Mouse (Mus musculus): Measurements from ENCODE around the gene Fam102a. TPM values are rescaled to one million over a fixed set of nuclear protein-coding genes. Genes with fewer than 3 reads are reported as not detected.

The Fam102a gene
- total and polyA plus RNA-seq, 3 experiments = 1.3 to 7.8 (median 3.8) TPM

- Histone ChIP-seq H3K9me3 (replicated peaks; ENCODE audit: low read length) (no peaks in the 10 kb centered on the region), H3K4me3 (replicated peaks in 1 of 3; ENCODE audit: low read depth in 2 of 3, low read length in 2 of 3, poor library complexity in 1 of 3) (peak overlapping the region; percentile 85 to 88 (median 87)), H3K4me1 (ENCODE audit: control insufficient read depth in 1 of 2, insufficient read depth in 2 of 2) (peaks cover 11 to 43% of the 10 kb centered on the region in 2 experiments), H3K9ac (ENCODE audit: insufficient read depth, low read depth) (peak overlapping the region; percentile 88), H3K27me3 (replicated peaks) (no peaks in the 10 kb centered on the region), H3K27ac (ENCODE audit: insufficient read depth, low read depth) (peak overlapping the region; percentile 61), H3K36me3 (replicated peaks in 1 of 2; ENCODE audit: control insufficient read depth in 1 of 2, insufficient read depth in 1 of 2, low read length in 1 of 2) (peaks cover 0 to 16% of the 10 kb centered on the region in 2 experiments), H3K79me2 (replicated peaks; ENCODE audit: control insufficient read depth, extremely low read depth, insufficient read depth, poor library complexity, severe bottlenecking) (0 out of 2 replicates have a peak, but pooled peaks cover 2% of the 10 kb centered on the region), H3K4me2 (ENCODE audit: insufficient read depth, low read depth, poor library complexity, severe bottlenecking) (peak overlapping the region; percentile 85)
- in situ Hi-C loops (cut with MboI; ENCODE audit: low pct_ligation_motif_present, low pct_unique_long_range_greater_than_20kb, low sequenced_read_pairs) = no loop called here
- peak; percentile 83 for DNase-seq (ENCODE audit: extremely low read depth)
- TF ChIP-seq CTCF (conservative IDR thresholded peaks at IDR 0.05 in 1 of 2, IDR thresholded peaks at IDR 0.05 in 1 of 2; ENCODE audit: low read depth in 2 of 2, low read length in 2 of 2) (no peak), SIN3A (IDR thresholded peaks at IDR 0.05; ENCODE audit: low read length) (0 out of 2 replicates have a peak, but pooled peaks have one; percentile 19), MXI1 (IDR thresholded peaks at IDR 0.05; ENCODE audit: low read depth, low read length) (0 out of 2 replicates have a peak, but pooled peaks have one; percentile 32), RAD21 (IDR thresholded peaks at IDR 0.05; ENCODE audit: low read depth, low read length) (no peak), BHLHE40 (IDR thresholded peaks at IDR 0.05; ENCODE audit: low read depth, low read length) (peak; percentile 8; the same call in 1 of the 2 replicates), POLR2A (IDR thresholded peaks at IDR 0.05; ENCODE audit: low read depth, low read length) (peak; percentile 59), RCOR1 (conservative IDR thresholded peaks at IDR 0.05; ENCODE audit: low read depth, low read length) (no peak), NRF1 (IDR thresholded peaks at IDR 0.05; ENCODE audit: low read depth, low read length) (no peak), ETS1 (conservative IDR thresholded peaks at IDR 0.05; ENCODE audit: low read depth, low read length) (peak; percentile 34; the same call in 1 of the 2 replicates), TBP (conservative IDR thresholded peaks at IDR 0.05; ENCODE audit: low read depth, low read length) (0 out of 2 replicates have a peak, but pooled peaks have one; percentile 24)
- dilution Hi-C loops (cut with MboI; ENCODE audit: extremely low pct_ligation_motif_present, extremely low pct_unique_long_range_greater_than_20kb, low sequenced_read_pairs) = no loop called here
Observed at GRCm38 (mm10) chr2:32607262-32607947, 72.3 kb downstream of the Fam102a start.

GRCm38 (mm10) chr2:32608141-32608777 lies 73.1 kb downstream of the Fam102a start:
- in situ Hi-C loops (cut with MboI; ENCODE audit: low pct_ligation_motif_present, low pct_unique_long_range_greater_than_20kb, low sequenced_read_pairs) (no loop called here), dilution Hi-C loops (cut with MboI; ENCODE audit: extremely low pct_ligation_motif_present, extremely low pct_unique_long_range_greater_than_20kb, low sequenced_read_pairs) (no loop called here)
- H3K4me2 ChIP-seq (ENCODE audit: insufficient read depth, low read depth, poor library complexity, severe bottlenecking) = peak overlapping the region; percentile 85
- peaks cover 4 to 23% of the 10 kb centered on the region in 2 experiments for H3K36me3 ChIP-seq (replicated peaks in 1 of 2; ENCODE audit: control insufficient read depth in 1 of 2, insufficient read depth in 1 of 2, low read length in 1 of 2)
- peaks cover 11 to 39% of the 10 kb centered on the region in 2 experiments for H3K4me1 ChIP-seq (ENCODE audit: control insufficient read depth in 1 of 2, insufficient read depth in 2 of 2)
- H3K27ac ChIP-seq (ENCODE audit: insufficient read depth, low read depth) = peak overlapping the region; percentile 91
- 0 out of 2 replicates have a peak, but pooled peaks cover 2% of the 10 kb centered on the region for H3K79me2 ChIP-seq (replicated peaks; ENCODE audit: control insufficient read depth, extremely low read depth, insufficient read depth, poor library complexity, severe bottlenecking)
- peak; percentile 87 for DNase-seq (ENCODE audit: extremely low read depth)
- H3K9ac ChIP-seq (ENCODE audit: insufficient read depth, low read depth) = peak overlapping the region; percentile 66; the same call in 1 of the 2 replicates
- H3K4me3 ChIP-seq (replicated peaks in 1 of 3; ENCODE audit: low read depth in 2 of 3, low read length in 2 of 3, poor library complexity in 1 of 3) = peak overlapping the region; percentile 85 to 88 (median 87)
- no peaks in the 10 kb centered on the region for H3K27me3 ChIP-seq (replicated peaks)
- TF ChIP-seq UBTF (IDR thresholded peaks at IDR 0.05; ENCODE audit: low read depth, low read length) (no peak), ZC3H11A (IDR thresholded peaks at IDR 0.05; ENCODE audit: low read depth, low read length) (no peak), GABPA (IDR thresholded peaks at IDR 0.05; ENCODE audit: insufficient replicate concordance, low read depth, low read length) (no peak), E2F4 (IDR thresholded peaks at IDR 0.05; ENCODE audit: insufficient replicate concordance, low read depth, low read length) (peak; percentile 56; the same call in 1 of the 2 replicates), NELFE (IDR thresholded peaks at IDR 0.05; ENCODE audit: low read depth, low read length) (0 out of 2 replicates have a peak, but pooled peaks have one; percentile 6), ETS1 (conservative IDR thresholded peaks at IDR 0.05; ENCODE audit: low read depth, low read length) (peak; percentile 73; the same call in 1 of the 2 replicates), MXI1 (IDR thresholded peaks at IDR 0.05; ENCODE audit: low read depth, low read length) (peak; percentile 70), SIN3A (IDR thresholded peaks at IDR 0.05; ENCODE audit: low read length) (peak; percentile 75), SMC3 (IDR thresholded peaks at IDR 0.05; ENCODE audit: low read depth, low read length) (no peak), IRF4 (IDR thresholded peaks at IDR 0.05; ENCODE audit: low read depth, low read length) (peak; percentile 63), RCOR1 (conservative IDR thresholded peaks at IDR 0.05; ENCODE audit: low read depth, low read length) (0 out of 2 replicates have a peak, but pooled peaks have one; percentile 52), NRF1 (IDR thresholded peaks at IDR 0.05; ENCODE audit: low read depth, low read length) (peak; percentile 74), POLR2AphosphoS2 (IDR thresholded peaks at IDR 0.05; ENCODE audit: low read depth, low read length) (0 out of 2 replicates have a peak, but pooled peaks have one; percentile 19), CTCF (conservative IDR thresholded peaks at IDR 0.05 in 1 of 2, IDR thresholded peaks at IDR 0.05 in 1 of 2; ENCODE audit: low read depth in 2 of 2, low read length in 2 of 2) (peak in 1 of 2 experiments; percentile 0; a peak in 1 of 4 replicates), TCF12 (IDR thresholded peaks at IDR 0.05; ENCODE audit: low read depth, low read length) (peak; percentile 42; the same call in 1 of the 2 replicates), MAFK (IDR thresholded peaks at IDR 0.05; ENCODE audit: insufficient replicate concordance, low read length) (no peak), POLR2A (IDR thresholded peaks at IDR 0.05; ENCODE audit: low read depth, low read length) (peak; percentile 34; the same call in 1 of the 2 replicates), ELF1 (IDR thresholded peaks at IDR 0.05; ENCODE audit: low read depth, low read length) (0 out of 2 replicates have a peak, but pooled peaks have one; percentile 28), MAX (IDR thresholded peaks at IDR 0.05; ENCODE audit: low read length) (peak; percentile 41; the same call in 1 of the 2 replicates), MEF2A (IDR thresholded peaks at IDR 0.05; ENCODE audit: borderline replicate concordance, low read depth, low read length) (peak; percentile 95)
- no peaks in the 10 kb centered on the region for H3K9me3 ChIP-seq (replicated peaks; ENCODE audit: low read length)

All from CH12.LX (cell line).